Mouse (Mus musculus): Measurements from ENCODE around the gene Gzma. TPM values are rescaled to one million over a fixed set of nuclear protein-coding genes. Genes with fewer than 3 reads are reported as not detected.

The Gzma gene
- polyA plus RNA-seq (2017; shearing (Covaris generic)) = 10 to 100 TPM in 1 of 2 experiments, 1 to 10 TPM in 1; 3.0 to 20.1 TPM

GRCm38 (mm10) chr13:113100879-113101278 lies at the start of gene Gzma:
Gene Gzma (minus strand): TSS chr13:113100981.

GRCm38 (mm10) chr13:113046211-113046883 lies 54.4 kb downstream of the Gzma start, which contains the start of gene Gpx8:
Gene Gpx8 (minus strand): TSS chr13:113046410.

Other genes starting within 250 kb of the Gzma start
- gene Mtrex, start 173.6 kb downstream of the Gzma start, polyA plus RNA-seq (2017; shearing (Covaris generic)) = 10 to 100 TPM; 69.2 to 73.0 TPM
- 10 to 100 TPM; 23.7 to 23.9 TPM for gene Dhx29, start 173.5 kb downstream of the Gzma start, polyA plus RNA-seq (2017; shearing (Covaris generic))
- not detected for gene Ccno, start 113.2 kb downstream of the Gzma start, polyA plus RNA-seq (2017; shearing (Covaris generic))
- gene Mcidas, start 107.1 kb downstream of the Gzma start, polyA plus RNA-seq (2017; shearing (Covaris generic)) = under 1 TPM in 1 of 2 experiments, not detected in 1; 0.31 TPM
- gene Cdc20b, start 65.9 kb downstream of the Gzma start, polyA plus RNA-seq (2017; shearing (Covaris generic)) = not detected
- not detected for gene Gpx8, start 54.6 kb downstream of the Gzma start, polyA plus RNA-seq (2017; shearing (Covaris generic))
- gene Esm1, start 108.7 kb upstream of the Gzma start, polyA plus RNA-seq (2017; shearing (Covaris generic)) = under 1 TPM in 1 of 2 experiments, not detected in 1; 0.35 TPM
- 1 to 10 TPM; 2.0 to 3.3 TPM for gene Gzmk, start 124.9 kb upstream of the Gzma start, polyA plus RNA-seq (2017; shearing (Covaris generic))
- gene BC067074, start 192.2 kb upstream of the Gzma start, polyA plus RNA-seq (2017; shearing (Covaris generic)) = under 1 TPM in 1 of 2 experiments, not detected in 1; 0.36 TPM